8 mouse cellular contexts compared by ENCODE assay signal in genomic region chr10:58359123-58359522, GRCm38 (mm10). TPM values are rescaled to one million over a fixed set of nuclear protein-coding genes. Genes with fewer than 3 reads are reported as not detected.
DNase-seq lines count a peak whose midpoint lies in the region; ATAC-seq and TF ChIP-seq lines count a peak whose summit lies in the region.

No protein-coding gene starts in this region.

- H3K9ac ChIP-seq in limb, embryonic 14.5 days (ENCODE audit: low read depth, low read length, severe bottlenecking) = no peak overlapping the region

- TF ChIP-seq POLR2A in limb, embryonic 14.5 days (IDR thresholded peaks at IDR 0.05; ENCODE audit: borderline replicate concordance, extremely low read depth, insufficient read depth, insufficient read length) = no peak

- peaks cover 7% of the 10 kb centered on the region for H3K4me1 ChIP-seq in limb, embryonic 14.5 days (ENCODE audit: control insufficient read depth, insufficient read depth, low read length)
- H3K4me1 ChIP-seq in limb, embryonic 10.5 days = no peaks in the 10 kb centered on the region

- H3K36me3 ChIP-seq in limb, embryonic 14.5 days (ENCODE audit: control insufficient read depth, insufficient read depth, low read length) = no peaks in the 10 kb centered on the region; the same call in 1 of the 2 replicates
- no peaks in the 10 kb centered on the region for H3K36me3 ChIP-seq in limb, embryonic 10.5 days

- WGBS in limb, embryonic 14.5 days = 74% methylated on average over 2 of the region's 2 CpGs
- WGBS in limb, embryonic 10.5 days = 76% methylated on average over 2 of the region's 2 CpGs

- no peak overlapping the region for H3K4me2 ChIP-seq in limb, embryonic 14.5 days (replicated peaks; ENCODE audit: low read depth, low read length, severe bottlenecking)

- H3K27ac ChIP-seq in limb, embryonic 14.5 days (replicated peaks; ENCODE audit: low read depth, low read length) = no peak overlapping the region
- H3K27ac ChIP-seq in limb, embryonic 10.5 days = no peak overlapping the region

- no peak overlapping the region for H3K4me3 ChIP-seq in limb, embryonic 14.5 days (replicated peaks; ENCODE audit: low read length)
- no peak overlapping the region for H3K4me3 ChIP-seq in limb, embryonic 10.5 days

- H3K9me3 ChIP-seq in limb, embryonic 14.5 days (ENCODE audit: control insufficient read depth, low read length) = no peaks in the 10 kb centered on the region
- no peaks in the 10 kb centered on the region for H3K9me3 ChIP-seq in limb, embryonic 10.5 days (replicated peaks)

- no peak for ATAC-seq in cerebellum, adult (ENCODE audit: insufficient number of reproducible peaks, low FRiP score, low TSS enrichment)
- no peak for ATAC-seq in limb, embryonic 14.5 days (ENCODE audit: low FRiP score, low read depth)

- peak; percentile 66 for DNase-seq in cerebellum, adult 9-10 months
- DNase-seq in limb, embryonic 14.5 days (ENCODE audit: low spot score) = peak; percentile 59
- DNase-seq in limb, embryonic 10.5 days (ENCODE audit: low spot score) = no peak
- DNase-seq in T-cell, adult 2 months (ENCODE audit: low spot score) = peak; percentile 54
- peak; percentile 67 for DNase-seq in kidney, postnatal 10 days
- peak; percentile 54 for DNase-seq in telencephalon, adult 2 months (ENCODE audit: low read depth, low spot score)
- DNase-seq in ovary, postnatal 14 days (ENCODE audit: low spot score) = no peak

- no peaks in the 10 kb centered on the region for H3K27me3 ChIP-seq in limb, embryonic 14.5 days (ENCODE audit: control insufficient read depth, insufficient read depth, low read length)
- no peaks in the 10 kb centered on the region for H3K27me3 ChIP-seq in limb, embryonic 10.5 days (ENCODE audit: low read depth, poor library complexity, severe bottlenecking)

RNA-seq across cellular contexts. Expression of gene Lims1, which starts 35.9 kb away (rescaled TPM):
- 37.3 and 39.9 TPM in 2 replicates for polyA plus RNA-seq in limb, embryonic 14.5 days (2012; rRNA removed)
- polyA plus RNA-seq in limb, embryonic 14.5 days (2014; fragmentation: Nextera tagmentation; extraction: Ambion mirVana) = 109 and 111 TPM in 2 replicates
- 93.6 and 105 TPM in 2 replicates for polyA plus RNA-seq in limb, embryonic 10.5 days (2016; fragmentation: Nextera tagmentation; extraction: Ambion mirVana)

Comparison
In these comparisons a context has a peak if more than half of its experiments do, and no peak if none do; other contexts are left out.
1. DNase-seq: peak in cerebellum, adult 9-10 months (single experiment), limb, embryonic 14.5 days (single experiment), T-cell, adult 2 months (single experiment), kidney, postnatal 10 days (single experiment) and telencephalon, adult 2 months (single experiment); none in limb, embryonic 10.5 days (single experiment) and ovary, postnatal 14 days (single experiment).